Mouse (Mus musculus) cerebellum, adult 2 months (tissue): ENCODE measurements around the gene Crocc2. TPM values are rescaled to one million over a fixed set of nuclear protein-coding genes. Genes with fewer than 3 reads are reported as not detected.
A peak's percentile ranks its signal among the peaks of the same experiment; 100 is the strongest.

Experiments
- DNase-seq, 2 experiments: peaks; one replicate each; pipeline ENCODE4 v3.0.0; 2021
- H3K27ac ChIP-seq: fragments of 200-500 bp; 2 replicates; pipeline ENCODE4 v1.5.1; 2012; ENCODE audit warnings: low read length, control low read depth, inconsistent platforms; ENCODE audit not compliant: insufficient read depth
- H3K27me3 ChIP-seq: fragments of 200-500 bp; 2 replicates; pipeline ENCODE4 v1.6.1; 2012; ENCODE audit warnings: inconsistent platforms, mild to moderate bottlenecking, low read length, moderate library complexity; ENCODE audit not compliant: control insufficient read depth, insufficient read depth
- H3K4me1 ChIP-seq: fragments of 200-500 bp; 2 replicates; pipeline ENCODE4 v1.6.1; 2011; ENCODE audit warnings: low read length; ENCODE audit not compliant: control insufficient read depth, insufficient read depth
- H3K4me3 ChIP-seq: fragments of 200-500 bp; replicated peaks from 2 replicates; pipeline ENCODE3; 2011; ENCODE audit warnings: mild to moderate bottlenecking, low read depth, low read length, control low read depth; ENCODE audit not compliant: insufficient read depth
- CTCF ChIP-seq: fragments of 200-500 bp; IDR thresholded peaks from 2 replicates; pipeline ENCODE4 v1.5.1; 2011; ENCODE audit warnings: low read depth, mild to moderate bottlenecking, control low read depth, low read length, moderate library complexity, borderline replicate concordance; ENCODE audit not compliant: insufficient read depth
- POLR2A ChIP-seq: fragments of 200-500 bp; IDR thresholded peaks from 2 replicates; pipeline ENCODE4 v1.6.1; 2011; ENCODE audit warnings: low read length, control low read depth, borderline replicate concordance; ENCODE audit not compliant: insufficient read depth
- WGBS: fragments of 180-500 bp; shearing (Covaris S2); methylation state at CpG from one replicate; pipeline ENCODE4 v1.1.7; 2018; 5-methylcytosine and 5-hydroxymethylcytosine counted together
- polyA plus RNA-seq: library from polyadenylated mRNA; depleted of rRNA; stranded (reverse); fragments of >200 nt; gene quantifications from 2 replicates; pipeline ENCODE4 v1.2.3, GENCODE M21; 2012; rRNA removed

Gene Crocc2
- 0.28 and 0.54 TPM in 2 replicates for polyA plus RNA-seq

GRCm38 (mm10) chr1:93168295-93168775 lies at the start of gene Crocc2:
Crocc2 (plus strand) TSS chr1:93168725.
- DNase-seq, result no peak
- 23% methylated on average over 10 of the region's 10 CpGs for WGBS
- Histone ChIP-seq H3K27me3 (no peaks in the 10 kb centered on the region), H3K4me1 (no peaks in the 10 kb centered on the region), H3K27ac (no peak within 1 kb of the TSS), H3K4me3 (no peak within 1 kb of the TSS)
- TF ChIP-seq CTCF, result no peak
- TF ChIP-seq POLR2A, result no peak

- Histone ChIP-seq H3K27ac (no peak overlapping the region), H3K4me1 (no peaks in the 10 kb centered on the region), H3K27me3 (no peaks in the 10 kb centered on the region), H3K4me3 (no peak overlapping the region)
- 29% methylated on average over 4 of the region's 4 CpGs for WGBS
- no peak for TF ChIP-seq POLR2A
- TF ChIP-seq CTCF, result no peak
- no peak for DNase-seq
Measured at GRCm38 (mm10) chr1:93118816-93119215, 49.7 kb upstream of the Crocc2 start.

DNA sequence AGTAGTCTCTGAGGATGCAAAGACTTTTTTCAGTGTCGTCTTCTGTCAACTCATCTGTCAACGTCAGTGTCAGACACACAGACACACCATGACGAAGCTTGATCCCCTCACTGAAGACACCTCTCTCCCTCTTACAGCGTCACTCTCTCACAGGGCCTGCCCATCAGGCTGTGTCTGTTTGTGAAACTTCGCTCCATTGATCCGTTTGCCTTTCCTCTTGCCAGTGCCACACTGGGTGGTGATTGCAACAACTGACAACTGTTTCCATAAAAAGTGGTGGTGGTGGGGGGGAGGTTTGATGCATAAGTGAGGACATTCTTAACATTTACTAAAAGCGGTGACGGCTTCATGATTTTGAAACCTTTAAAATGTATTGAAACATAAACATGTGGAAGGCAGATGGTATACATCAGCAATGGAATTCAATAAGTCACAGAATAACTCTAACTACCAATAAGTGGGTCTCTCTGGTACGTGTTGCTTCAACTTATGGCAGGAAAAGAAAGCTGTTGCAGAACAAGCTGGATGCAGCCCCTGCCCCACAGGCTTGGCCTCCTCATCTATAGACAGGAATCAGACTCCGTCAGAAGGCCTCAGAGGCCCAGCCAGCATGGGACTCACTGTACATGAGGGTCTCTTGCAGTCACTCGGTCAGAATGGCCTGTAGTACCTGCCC lies 45.2 kb upstream of the Crocc2 start:
- 87% methylated on average over 11 of the region's 11 CpGs for WGBS

GRCm38 (mm10) chr1:93124066-93124465 lies 44.5 kb upstream of the Crocc2 start:
- no peak overlapping the region for H3K27ac ChIP-seq
- no peak for DNase-seq
- no peak for TF ChIP-seq CTCF
- no peaks in the 10 kb centered on the region; the same call in 1 of the 2 replicates for H3K27me3 ChIP-seq
- no peak overlapping the region for H3K4me3 ChIP-seq
- H3K4me1 ChIP-seq, result no peaks in the 10 kb centered on the region
- WGBS, result 79% methylated on average over 8 of the region's 8 CpGs

More for the DNA sequence above, 45.2 kb upstream of the Crocc2 start:
- H3K27me3 ChIP-seq, result no peaks in the 10 kb centered on the region; the same call in 1 of the 2 replicates
- no peak overlapping the region for H3K4me3 ChIP-seq
- no peaks in the 10 kb centered on the region for H3K4me1 ChIP-seq
- no peak overlapping the region for H3K27ac ChIP-seq
- no peak for TF ChIP-seq POLR2A
- no peak for TF ChIP-seq CTCF
- DNase-seq, result no peak

- no peak overlapping the region for H3K27ac ChIP-seq
- H3K4me3 ChIP-seq, result no peak overlapping the region
- no peaks in the 10 kb centered on the region; the same call in 1 of the 2 replicates for H3K27me3 ChIP-seq
- no peak for TF ChIP-seq CTCF
- TF ChIP-seq POLR2A, result no peak
- no peaks in the 10 kb centered on the region for H3K4me1 ChIP-seq
- WGBS, result 30% methylated on average over 5 of the region's 5 CpGs
- no peak for DNase-seq
Measured at GRCm38 (mm10) chr1:93125256-93125655, 43.3 kb upstream of the Crocc2 start.

- Histone ChIP-seq H3K27me3 (no peaks in the 10 kb centered on the region; the same call in 1 of the 2 replicates), H3K27ac (no peak overlapping the region), H3K4me3 (no peak overlapping the region), H3K4me1 (no peaks in the 10 kb centered on the region)
- no peak for DNase-seq
- WGBS, result 86% methylated on average over 8 of the region's 8 CpGs
- TF ChIP-seq CTCF (no peak), POLR2A (no peak)
Measured at GRCm38 (mm10) chr1:93128209-93128608, 40.3 kb upstream of the Crocc2 start.

GRCm38 (mm10) chr1:93128710-93129349 lies 39.7 kb upstream of the Crocc2 start:
- no peaks in the 10 kb centered on the region for H3K4me1 ChIP-seq
- TF ChIP-seq CTCF (peak; percentile 78), POLR2A (no peak)
- H3K4me3 ChIP-seq, result no peak overlapping the region
- no peak overlapping the region for H3K27ac ChIP-seq
- H3K27me3 ChIP-seq, result no peaks in the 10 kb centered on the region; the same call in 1 of the 2 replicates
- DNase-seq, result peak; percentile 49 to 65
- WGBS, result 28% methylated on average over 6 of the region's 6 CpGs
